Mouse (Mus musculus): ENCODE measurements around the gene Lsamp. TPM values are rescaled to one million over a fixed set of nuclear protein-coding genes. Genes with fewer than 3 reads are reported as not detected.

Gene Lsamp
- total RNA-seq, 2 experiments from 2014 or later, result 0.56 to 1.2 TPM

- no peak for DNase-seq
Observed at GRCm38 (mm10) chr16:40271859-40272258, 287.7 kb downstream of the Lsamp start.

- no peak for DNase-seq
Observed at GRCm38 (mm10) chr16:40290132-40290531, 306.0 kb downstream of the Lsamp start.

GRCm38 (mm10) chr16:40294296-40294882 is 310.2 kb downstream of the Lsamp start:
- DNase-seq, result no peak

- DNase-seq, result no peak
Observed at GRCm38 (mm10) chr16:40295240-40295639, 311.1 kb downstream of the Lsamp start.

- DNase-seq, result no peak
Observed at GRCm38 (mm10) chr16:40307666-40308065, 323.5 kb downstream of the Lsamp start.

- DNase-seq, result no peak
Observed at GRCm38 (mm10) chr16:40316199-40316598, 332.0 kb downstream of the Lsamp start.

- DNase-seq, result no peak
Observed at GRCm38 (mm10) chr16:40324811-40325210, 340.6 kb downstream of the Lsamp start.

GRCm38 (mm10) chr16:40328249-40328820 is 344.2 kb downstream of the Lsamp start:
- no peak for DNase-seq

GRCm38 (mm10) chr16:40369677-40370076 is 385.5 kb downstream of the Lsamp start:
- DNase-seq, result no peak

GRCm38 (mm10) chr16:40371291-40371690 is 387.1 kb downstream of the Lsamp start:
- no peak for DNase-seq

GRCm38 (mm10) chr16:40375314-40375713 is 391.2 kb downstream of the Lsamp start:
- no peak for DNase-seq

- no peak for DNase-seq
Observed at GRCm38 (mm10) chr16:40377129-40377799, 393.1 kb downstream of the Lsamp start.

GRCm38 (mm10) chr16:40392106-40392505 is 407.9 kb downstream of the Lsamp start:
- no peak for DNase-seq

GRCm38 (mm10) chr16:40399531-40399930 is 415.4 kb downstream of the Lsamp start:
- DNase-seq, result no peak

GRCm38 (mm10) chr16:40434280-40434679 is 450.1 kb downstream of the Lsamp start:
- no peak for DNase-seq

- DNase-seq, result no peak
Observed at GRCm38 (mm10) chr16:40436415-40436814, 452.3 kb downstream of the Lsamp start.

- no peak for DNase-seq
Observed at GRCm38 (mm10) chr16:40437879-40438278, 453.7 kb downstream of the Lsamp start.

GRCm38 (mm10) chr16:40438876-40439275 is 454.7 kb downstream of the Lsamp start:
- no peak for DNase-seq

- no peak for DNase-seq
Observed at GRCm38 (mm10) chr16:40446587-40446986, 462.4 kb downstream of the Lsamp start.

GRCm38 (mm10) chr16:40463411-40464058 is 479.4 kb downstream of the Lsamp start:
- no peak for DNase-seq

GRCm38 (mm10) chr16:40466596-40466995 is 482.4 kb downstream of the Lsamp start:
- DNase-seq, result no peak

- DNase-seq, result no peak
Observed at GRCm38 (mm10) chr16:40470946-40471345, 486.8 kb downstream of the Lsamp start.

GRCm38 (mm10) chr16:40471967-40472366 is 487.8 kb downstream of the Lsamp start:
- DNase-seq, result no peak

All from gastrocnemius, postnatal 25 days (tissue).